Mouse (Mus musculus) brown adipose tissue, adult 24 weeks (tissue): ENCODE data around the gene Flrt3. TPM values are rescaled to one million over a fixed set of nuclear protein-coding genes. Genes with fewer than 3 reads are reported as not detected.

ENCODE experiments used
- H3K27ac ChIP-seq: fragments of 200-500 bp; replicated peaks from 2 replicates; pipeline ENCODE4 v1.5.1; 2012; ENCODE audit warnings: low read depth, mild to moderate bottlenecking, low read length
- H3K4me1 ChIP-seq: fragments of 200-500 bp; 2 replicates; pipeline ENCODE4 v1.6.1; 2012; ENCODE audit warnings: low read length, mixed read lengths; ENCODE audit not compliant: control insufficient read depth, insufficient read depth, insufficient read length
- H3K4me3 ChIP-seq: fragments of 200-500 bp; 2 replicates; pipeline ENCODE4 v1.5.1; 2012; ENCODE audit warnings: low read depth, mild to moderate bottlenecking, low read length, moderate library complexity; ENCODE audit not compliant: insufficient read depth
- polyA plus RNA-seq: library from polyadenylated mRNA; stranded (reverse); fragments of >200 nt; gene quantifications from 2 replicates; pipeline ENCODE4 v1.2.4, GENCODE M21; 2012; ENCODE audit not compliant: missing spikeins, insufficient read depth, insufficient read length

Gene Flrt3
- polyA plus RNA-seq, 1 experiment = not detected

- peaks cover 5% of the 10 kb centered on the region; the same call in 1 of the 2 replicates for H3K4me1 ChIP-seq
- no peak overlapping the region for H3K27ac ChIP-seq
- H3K4me3 ChIP-seq = no peak overlapping the region
Observed at GRCm38 (mm10) chr2:140669081-140669480, 2.2 kb downstream of the Flrt3 start.

- Histone ChIP-seq H3K27ac (no peak overlapping the region), H3K4me1 (peaks cover 5% of the 10 kb centered on the region; the same call in 1 of the 2 replicates), H3K4me3 (no peak overlapping the region)
Observed at GRCm38 (mm10) chr2:140668311-140668710, 3.0 kb downstream of the Flrt3 start.

DNA sequence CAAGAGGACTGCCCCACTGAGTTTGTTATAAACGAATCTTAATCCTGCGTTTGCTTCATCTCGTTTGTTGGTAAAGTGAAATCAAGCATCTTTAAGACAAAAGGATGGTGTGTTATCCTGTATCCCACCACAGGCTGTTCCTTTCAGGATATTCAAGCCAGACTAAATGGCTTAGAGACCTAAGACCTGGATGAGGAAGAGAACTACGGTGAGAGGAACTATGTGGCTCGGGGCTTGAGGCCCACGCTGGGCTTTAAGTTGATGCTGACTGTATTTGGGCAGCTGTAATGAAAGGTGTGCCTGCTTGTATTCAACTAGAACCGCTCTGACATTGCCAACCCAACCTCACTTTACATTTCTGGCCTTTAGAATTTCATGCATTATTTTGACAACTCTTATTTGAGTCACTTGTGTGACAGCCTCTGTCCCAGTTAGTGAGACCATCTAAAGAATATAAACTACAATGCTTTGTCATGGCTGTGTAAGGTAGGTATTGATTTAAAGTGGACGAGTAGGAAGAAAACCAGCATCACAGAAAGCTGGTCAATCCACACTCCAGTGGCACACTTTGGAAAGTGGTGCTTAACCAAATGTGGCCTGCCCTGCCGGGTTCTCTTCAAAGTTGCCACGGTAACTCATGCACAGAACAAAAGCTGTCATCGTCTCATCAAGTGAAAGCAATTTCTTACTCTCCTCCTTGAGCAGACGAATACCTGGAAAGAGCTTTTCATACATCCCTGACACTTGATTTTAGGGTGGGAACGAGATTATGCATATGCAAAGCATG lies 3.8 kb downstream of the Flrt3 start:
- H3K4me1 ChIP-seq = peaks cover 5% of the 10 kb centered on the region; the same call in 1 of the 2 replicates
- H3K27ac ChIP-seq = no peak overlapping the region
- H3K4me3 ChIP-seq = no peak overlapping the region

DNA sequence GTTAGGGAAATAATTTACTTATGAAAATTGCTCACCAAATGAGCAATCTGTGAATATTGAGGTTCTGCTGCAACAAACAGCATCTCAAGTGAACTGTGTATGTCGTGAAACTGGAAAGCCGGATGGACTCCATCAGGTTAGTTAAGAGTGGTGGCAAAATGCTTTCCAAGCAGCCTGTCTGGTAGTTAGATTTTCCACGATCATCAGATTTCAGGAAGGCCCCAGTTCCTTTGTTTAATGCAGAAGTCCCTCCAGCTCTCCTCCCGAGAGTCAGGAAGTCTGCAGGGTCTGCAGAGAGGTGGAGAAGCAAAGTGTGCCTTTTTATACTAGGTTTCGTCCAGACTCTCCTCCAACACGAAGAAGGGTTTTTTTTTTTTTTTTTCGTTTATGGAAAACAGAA lies 4.4 kb downstream of the Flrt3 start:
- Histone ChIP-seq H3K4me1 (peaks cover 5% of the 10 kb centered on the region; the same call in 1 of the 2 replicates), H3K4me3 (no peak overlapping the region), H3K27ac (no peak overlapping the region)

- Histone ChIP-seq H3K27ac (no peak overlapping the region), H3K4me3 (no peak overlapping the region), H3K4me1 (no peaks in the 10 kb centered on the region)
Observed at GRCm38 (mm10) chr2:140664381-140664780, 6.9 kb downstream of the Flrt3 start.

- Histone ChIP-seq H3K4me3 (no peak overlapping the region), H3K4me1 (no peaks in the 10 kb centered on the region), H3K27ac (no peak overlapping the region)
Observed at GRCm38 (mm10) chr2:140662673-140663072, 8.6 kb downstream of the Flrt3 start.

GRCm38 (mm10) chr2:140653978-140654377 lies 17.3 kb downstream of the Flrt3 start:
- no peak overlapping the region for H3K27ac ChIP-seq
- no peak overlapping the region for H3K4me3 ChIP-seq
- H3K4me1 ChIP-seq = no peaks in the 10 kb centered on the region

DNA sequence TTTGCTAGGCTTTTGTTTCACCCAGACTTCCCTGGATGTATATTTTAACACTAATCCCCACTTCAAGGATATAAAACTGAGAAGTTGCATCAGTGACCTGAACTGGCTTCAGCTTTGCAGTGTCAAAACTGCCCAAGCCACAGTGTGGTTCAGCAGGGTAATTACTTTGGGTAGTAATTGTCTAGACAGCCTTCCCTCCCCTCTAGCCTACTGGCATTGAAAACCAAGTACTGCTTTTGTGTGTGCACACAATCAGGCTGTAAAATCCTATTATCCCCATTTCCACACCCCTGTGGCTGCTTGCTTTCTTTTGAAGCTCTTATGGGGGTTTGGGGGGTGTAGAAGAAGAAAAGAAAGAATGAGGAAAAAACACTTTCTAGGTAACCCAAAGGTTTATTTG lies 17.8 kb downstream of the Flrt3 start:
- Histone ChIP-seq H3K27ac (no peak overlapping the region), H3K4me1 (no peaks in the 10 kb centered on the region), H3K4me3 (no peak overlapping the region)

DNA sequence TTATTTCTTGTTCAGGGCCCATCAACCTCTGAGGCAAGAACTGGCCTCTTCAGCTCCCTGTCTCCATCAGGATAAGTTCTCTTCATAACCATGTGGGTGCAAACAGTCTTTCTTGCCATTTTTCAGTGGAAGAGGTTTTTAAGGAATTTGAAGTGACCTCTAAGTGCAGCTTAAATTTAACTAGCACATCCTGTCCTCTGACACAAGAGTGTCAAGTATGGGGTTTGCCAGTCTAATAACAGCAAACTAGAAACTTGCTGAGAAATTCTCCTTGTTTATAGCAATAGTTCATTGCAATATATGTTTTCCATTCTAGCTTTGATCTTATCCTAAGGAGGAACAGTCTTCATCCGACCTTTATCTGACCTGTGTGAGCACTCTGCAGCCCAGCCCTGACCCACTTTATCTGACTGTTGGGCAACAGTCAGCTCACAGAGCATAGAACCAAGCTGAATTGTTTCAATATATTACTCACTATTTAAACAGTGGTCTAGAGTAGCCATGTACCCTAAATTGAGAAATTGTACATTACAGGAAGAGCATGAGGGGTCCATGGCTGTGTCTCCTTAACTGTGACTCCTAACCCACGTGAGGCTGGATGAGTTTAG lies 49.4 kb downstream of the Flrt3 start:
- H3K4me1 ChIP-seq = no peaks in the 10 kb centered on the region
- H3K27ac ChIP-seq = no peak overlapping the region
- H3K4me3 ChIP-seq = no peak overlapping the region

GRCm38 (mm10) chr2:140615451-140615850 lies 55.8 kb downstream of the Flrt3 start:
- no peaks in the 10 kb centered on the region for H3K4me1 ChIP-seq
- H3K27ac ChIP-seq = no peak overlapping the region
- no peak overlapping the region for H3K4me3 ChIP-seq
